In the genomic region with DNA sequence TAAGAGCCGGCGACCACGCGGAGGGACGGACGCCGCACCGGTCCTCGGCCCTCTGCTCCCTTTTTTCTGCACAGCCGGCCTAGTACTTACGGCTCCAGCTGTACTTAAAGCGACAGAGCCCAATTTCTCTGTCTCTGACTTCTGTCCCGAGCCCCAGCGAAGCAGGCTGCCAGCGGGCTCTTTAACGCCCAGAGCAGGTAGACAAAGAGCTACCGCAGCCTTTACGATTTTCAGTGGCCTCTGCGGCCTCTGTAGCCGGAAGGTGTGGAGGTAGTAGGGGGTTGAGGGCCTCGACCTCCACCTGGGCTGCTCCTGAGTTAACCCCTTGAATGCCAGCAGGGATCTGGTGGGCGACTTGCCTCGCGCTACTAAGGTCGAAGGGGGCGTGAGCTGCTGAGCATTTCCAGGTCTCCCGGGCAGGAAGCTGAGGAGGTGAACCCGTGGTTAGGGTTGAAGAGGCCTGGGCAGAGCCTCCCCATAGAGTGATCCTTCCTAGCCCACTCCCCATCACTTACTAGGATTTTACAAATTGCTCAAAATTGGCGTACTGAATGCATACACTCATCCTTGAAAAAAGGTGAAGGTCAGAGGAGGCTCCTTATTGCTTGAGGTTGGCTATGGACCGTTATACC, we compare ENCODE assay signal across 9 mouse cellular contexts.
DNase-seq lines count a peak whose midpoint lies in the region; ATAC-seq and TF ChIP-seq lines count a peak whose summit lies in the region.
"Had no signal": no experiment of that assay in that cellular context is flagged by ENCODE, and none has a peak within 500 bp of the region (broad histone marks: within the 10 kb centered on the region; RNA-seq: fewer than 3 reads in every experiment).

No protein-coding gene starts in this region.

- peaks cover 44% of the 10 kb centered on the region for H3K4me1 ChIP-seq in intestine, embryonic 16.5 days (ENCODE audit: control insufficient read depth, insufficient read depth, low read length)
- peaks cover 17% of the 10 kb centered on the region for H3K4me1 ChIP-seq in liver, embryonic 15.5 days (replicated peaks)
- peaks cover 15% of the 10 kb centered on the region; the same call in 1 of the 2 replicates for H3K4me1 ChIP-seq in neural tube, embryonic 11.5 days (ENCODE audit: control insufficient read depth, insufficient read depth, low read length)

- WGBS in intestine, embryonic 16.5 days: 4% methylated on average over 30 of the region's 30 CpGs
- WGBS in liver, embryonic 15.5 days (ENCODE audit: insufficient replicate concordance): 2% methylated on average over 30 of the region's 30 CpGs
- WGBS in neural tube, embryonic 11.5 days: 2% methylated on average over 30 of the region's 30 CpGs

- intact Hi-C loops in gastrocnemius, adult 2 months (cut with DNase I): no loop called here

- H3K9me3 ChIP-seq in intestine, embryonic 16.5 days (ENCODE audit: control insufficient read depth, low read length): no peaks in the 10 kb centered on the region
- H3K9me3 ChIP-seq in liver, embryonic 15.5 days (replicated peaks): no peaks in the 10 kb centered on the region
- no peaks in the 10 kb centered on the region for H3K9me3 ChIP-seq in neural tube, embryonic 11.5 days (ENCODE audit: control insufficient read depth, low read length)
- H3K9me3 ChIP-seq: G1E had no signal

- peak overlapping the region; percentile 89 for H3K4me2 ChIP-seq in intestine, embryonic 16.5 days (ENCODE audit: low read depth, low read length)
- H3K4me2 ChIP-seq in liver, embryonic 15.5 days: peak overlapping the region; percentile 55
- peak overlapping the region; percentile 83 for H3K4me2 ChIP-seq in neural tube, embryonic 11.5 days (ENCODE audit: low read depth)

- H3K4me3 ChIP-seq in gastrocnemius, adult 2 months: peak overlapping the region; percentile 75
- peak overlapping the region; percentile 60 for H3K4me3 ChIP-seq in intestine, embryonic 16.5 days (ENCODE audit: low read length)
- peak overlapping the region; percentile 41 for H3K4me3 ChIP-seq in liver, embryonic 15.5 days (replicated peaks)
- H3K4me3 ChIP-seq in neural tube, embryonic 11.5 days (ENCODE audit: low read depth, low read length): peak overlapping the region; percentile 42

- peak; percentile 50 for DNase-seq in gastrocnemius, adult 18-20 months (ENCODE audit: low spot score)
- no peak for DNase-seq in gastrocnemius, postnatal 25 days
- peak; percentile 22 for DNase-seq in cerebellum, adult 8-10 months
- peak; percentile 75 for DNase-seq in gastrocnemius, adult 2 months
- peak; percentile 77 for DNase-seq in neural tube, embryonic 11.5 days (ENCODE audit: low spot score)
- peak; percentile 79 for DNase-seq in urinary bladder, postnatal 14 days (ENCODE audit: low spot score)

- no peaks in the 10 kb centered on the region for H3K36me3 ChIP-seq in intestine, embryonic 16.5 days (ENCODE audit: control insufficient read depth, insufficient read depth, low read length)
- no peaks in the 10 kb centered on the region for H3K36me3 ChIP-seq in liver, embryonic 15.5 days (replicated peaks)
- H3K36me3 ChIP-seq in neural tube, embryonic 11.5 days (ENCODE audit: control insufficient read depth, insufficient read depth, low read length): no peaks in the 10 kb centered on the region
- H3K36me3 ChIP-seq: G1E had no signal

- no peak for TF ChIP-seq CTCF in gastrocnemius, adult 2 months (IDR thresholded peaks at IDR 0.05)

- ATAC-seq in intestine, embryonic 16.5 days: peak; percentile 84
- peak; percentile 35; the same call in 1 of the 2 replicates for ATAC-seq in liver, embryonic 15.5 days (ENCODE audit: insufficient read depth)
- ATAC-seq in neural tube, embryonic 11.5 days (ENCODE audit: insufficient read depth, low FRiP score, low TSS enrichment): peak; percentile 72

- peak overlapping the region; percentile 75 for H3K27ac ChIP-seq in gastrocnemius, adult 2 months
- H3K27ac ChIP-seq in intestine, embryonic 16.5 days (ENCODE audit: low read length): no peak overlapping the region
- no peak overlapping the region for H3K27ac ChIP-seq in liver, embryonic 15.5 days (replicated peaks)
- H3K27ac ChIP-seq in neural tube, embryonic 11.5 days (ENCODE audit: low read depth, low read length): no peak overlapping the region

- peak overlapping the region; percentile 74 for H3K9ac ChIP-seq in intestine, embryonic 16.5 days (ENCODE audit: low read depth, low read length)
- no peak overlapping the region for H3K9ac ChIP-seq in liver, embryonic 15.5 days
- H3K9ac ChIP-seq in neural tube, embryonic 11.5 days (ENCODE audit: low read length): peak overlapping the region; percentile 64

- no peaks in the 10 kb centered on the region for H3K27me3 ChIP-seq in intestine, embryonic 16.5 days (replicated peaks; ENCODE audit: control insufficient read depth, insufficient read depth, low read length)
- H3K27me3 ChIP-seq in liver, embryonic 15.5 days: peaks cover 47% of the 10 kb centered on the region
- peaks cover 2% of the 10 kb centered on the region; the same call in 1 of the 2 replicates for H3K27me3 ChIP-seq in neural tube, embryonic 11.5 days (ENCODE audit: control insufficient read depth, insufficient read depth, low read length)
